Mouse (Mus musculus) left cerebral cortex, adult 18-20 months (tissue): ENCODE results near the gene Card14. TPM values are rescaled to one million over a fixed set of nuclear protein-coding genes. Genes with fewer than 3 reads are reported as not detected.
A peak's percentile ranks its signal among the peaks of the same experiment; 100 is the strongest.
"Not testable (repeated sequence)": the region's sequence is repeated elsewhere in the genome, so short reads cannot be mapped to it uniquely, and the experiment has no call there.

Source experiments
- DNase-seq, 2 experiments: peaks; one replicate each; pipeline ENCODE4 v3.0.0; 2021 to 2022; ENCODE audit warnings: low spot score in 2 of 2, mixed read lengths in 1 of 2
- long read RNA-seq, 2 experiments: library from polyadenylated mRNA; stranded (forward); transcript quantifications; one replicate each; pipeline ENCODE4 v2.0.0; 2021
- total RNA-seq, 2 experiments: library from RNA; stranded (reverse); gene quantifications; 2 replicates each; pipeline ENCODE4 v1.2.3; 2021

Card14 gene
- under 1 TPM; 0.12 to 0.28 TPM for total RNA-seq
- long read RNA-seq, experiment 1, result 0 reads
- long read RNA-seq, experiment 2, result 0 reads

DNA sequence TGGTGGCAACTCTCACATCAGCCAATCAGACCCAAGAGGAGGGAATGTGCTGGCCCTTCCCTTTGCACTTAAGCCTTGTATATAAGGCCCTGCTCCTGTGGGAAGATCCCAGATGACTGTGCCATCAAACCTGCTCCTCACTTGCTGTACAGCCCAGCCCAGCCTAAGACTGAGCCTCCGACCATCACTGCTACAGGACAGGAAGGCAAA is at the start of gene Card14:
Card14 (plus strand) TSS at position 111 of the 210 bp plus-strand sequence.
- no peak for DNase-seq

DNA sequence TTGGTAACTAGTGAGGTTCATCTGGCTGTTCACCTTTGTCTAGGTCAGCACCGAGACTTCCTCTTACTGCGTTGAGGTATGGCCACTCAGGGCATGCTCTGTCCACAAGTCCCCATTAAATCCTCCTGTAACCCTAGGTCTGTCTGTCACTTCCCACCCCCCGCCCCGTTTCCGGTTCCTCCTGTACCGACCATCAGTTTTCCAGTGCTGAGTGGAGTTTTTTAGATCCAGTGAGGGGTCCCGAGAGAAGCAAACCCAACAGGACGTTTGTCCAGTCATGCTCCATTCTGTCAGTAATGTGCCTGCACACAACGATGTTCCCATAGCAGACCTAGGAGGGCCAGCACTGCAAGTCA is 49.4 kb upstream of the Card14 start:
- no peak for DNase-seq

DNA sequence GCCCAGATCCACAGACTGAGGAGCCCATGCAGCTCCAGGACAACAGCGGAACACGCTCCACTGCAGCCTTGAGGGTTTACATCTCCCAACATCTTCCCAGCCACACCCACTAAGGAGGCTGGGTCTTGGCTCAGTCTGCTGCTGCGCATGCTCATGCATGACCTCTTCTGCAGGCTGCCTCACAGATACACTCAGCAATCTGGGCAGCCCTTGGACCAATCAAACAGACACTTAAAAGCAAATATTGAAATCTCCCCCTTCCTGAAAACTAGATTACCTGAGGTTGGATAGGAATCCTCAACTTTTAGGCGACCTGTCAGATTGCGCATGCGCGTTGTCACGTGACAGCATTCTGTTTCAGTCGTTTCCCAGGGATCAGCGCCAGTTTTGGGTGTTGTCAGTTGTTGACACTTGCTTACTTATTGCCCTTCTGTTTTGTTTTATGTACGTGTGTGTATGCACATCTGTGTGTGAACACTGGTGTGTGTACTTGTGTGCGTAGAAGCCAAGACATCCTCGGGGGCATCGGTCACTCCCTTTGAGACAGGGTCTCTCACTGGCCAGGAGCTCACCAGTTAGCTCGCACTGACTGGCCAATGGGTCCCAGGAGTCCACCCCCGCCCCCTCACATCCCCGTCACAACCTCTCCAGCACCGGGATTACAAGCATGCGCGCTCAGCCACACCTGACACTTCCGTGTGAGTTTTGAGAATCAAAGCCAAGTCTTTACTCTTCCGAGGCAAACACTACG is 48.8 kb upstream of the Card14 start:
- DNase-seq, result peak; percentile 41 to 49

DNA sequence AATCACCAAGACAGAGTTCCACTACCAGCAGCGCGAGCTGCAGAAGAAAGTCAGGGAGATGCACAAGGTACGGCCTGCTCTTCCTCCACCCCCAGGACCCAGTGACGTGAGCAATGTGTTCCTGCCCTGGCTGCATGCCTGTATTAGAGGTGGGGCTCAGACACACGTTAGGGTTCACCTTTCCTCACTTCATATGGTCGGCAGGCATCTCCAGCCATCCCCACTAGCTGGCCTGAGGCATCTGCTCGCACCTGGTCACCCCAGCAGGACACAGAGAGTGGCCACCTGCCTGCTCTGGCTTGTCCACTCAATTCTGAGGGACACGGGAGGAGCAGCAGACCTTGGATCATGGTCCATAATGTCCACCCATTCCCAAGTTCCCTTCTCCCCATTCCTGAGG is 47.6 kb upstream of the Card14 start:
- no peak for DNase-seq

DNA sequence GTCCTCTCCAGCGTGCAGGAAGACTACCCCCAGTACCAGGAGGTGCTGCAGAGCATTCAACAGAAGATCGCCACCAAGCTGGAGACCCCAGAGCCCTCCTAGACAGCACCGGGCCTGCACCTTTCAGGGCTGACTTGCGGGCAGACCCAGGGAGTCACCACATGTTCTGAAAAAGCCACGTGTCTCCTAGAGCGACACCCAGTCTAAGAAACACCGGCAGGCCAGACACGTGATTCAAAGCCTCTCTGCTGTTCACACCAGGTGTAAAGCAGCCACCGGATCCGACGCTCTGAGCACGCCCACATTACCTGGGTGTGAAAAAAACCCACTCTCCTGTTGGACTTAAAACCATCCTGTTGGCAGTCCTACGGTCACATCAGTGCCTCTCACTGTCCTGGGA is 43.2 kb upstream of the Card14 start:
- DNase-seq, result no peak

DNA sequence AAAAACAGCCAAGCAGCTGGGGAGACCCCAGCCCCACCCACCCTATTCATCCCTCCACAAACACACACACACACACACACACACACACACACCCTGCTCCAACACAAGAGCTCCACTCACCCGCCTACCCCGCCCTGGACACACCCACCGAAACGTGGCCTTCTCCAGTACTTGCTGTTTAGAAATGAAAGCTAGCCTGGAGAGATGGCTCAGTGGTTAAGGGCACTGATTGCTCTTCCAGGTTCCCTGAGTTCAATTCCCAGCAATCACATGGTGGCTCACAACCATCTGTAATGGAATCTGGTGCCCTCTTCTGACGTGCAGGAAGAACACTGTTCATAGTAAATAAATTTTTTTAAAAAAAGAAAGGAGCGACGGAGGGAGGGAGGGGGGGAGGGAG is 41.8 kb upstream of the Card14 start:
- DNase-seq, result no peak

DNA sequence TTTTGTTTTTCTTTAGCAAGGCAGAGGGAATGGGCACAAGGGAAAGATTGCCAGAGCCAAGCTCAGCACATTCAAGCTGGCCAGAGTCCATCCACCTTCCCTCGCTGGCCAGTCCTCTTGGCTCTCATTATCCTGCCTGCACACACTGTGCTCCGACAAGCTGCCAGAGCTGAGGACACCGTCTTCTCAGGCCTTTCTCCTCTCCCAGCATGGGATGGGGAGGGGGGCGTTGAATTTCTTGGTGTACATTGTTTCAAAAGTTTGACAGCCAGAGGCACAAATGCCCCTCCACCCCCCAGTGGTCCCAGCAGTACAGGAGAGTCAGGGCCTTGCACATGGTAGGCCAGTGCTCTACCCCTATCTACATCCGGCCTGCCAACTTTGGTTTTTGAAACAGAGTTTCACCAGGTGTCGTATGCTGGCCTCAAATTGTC is 40.3 kb upstream of the Card14 start:
- peak in 1 of 2 experiments; percentile 50 for DNase-seq

DNA sequence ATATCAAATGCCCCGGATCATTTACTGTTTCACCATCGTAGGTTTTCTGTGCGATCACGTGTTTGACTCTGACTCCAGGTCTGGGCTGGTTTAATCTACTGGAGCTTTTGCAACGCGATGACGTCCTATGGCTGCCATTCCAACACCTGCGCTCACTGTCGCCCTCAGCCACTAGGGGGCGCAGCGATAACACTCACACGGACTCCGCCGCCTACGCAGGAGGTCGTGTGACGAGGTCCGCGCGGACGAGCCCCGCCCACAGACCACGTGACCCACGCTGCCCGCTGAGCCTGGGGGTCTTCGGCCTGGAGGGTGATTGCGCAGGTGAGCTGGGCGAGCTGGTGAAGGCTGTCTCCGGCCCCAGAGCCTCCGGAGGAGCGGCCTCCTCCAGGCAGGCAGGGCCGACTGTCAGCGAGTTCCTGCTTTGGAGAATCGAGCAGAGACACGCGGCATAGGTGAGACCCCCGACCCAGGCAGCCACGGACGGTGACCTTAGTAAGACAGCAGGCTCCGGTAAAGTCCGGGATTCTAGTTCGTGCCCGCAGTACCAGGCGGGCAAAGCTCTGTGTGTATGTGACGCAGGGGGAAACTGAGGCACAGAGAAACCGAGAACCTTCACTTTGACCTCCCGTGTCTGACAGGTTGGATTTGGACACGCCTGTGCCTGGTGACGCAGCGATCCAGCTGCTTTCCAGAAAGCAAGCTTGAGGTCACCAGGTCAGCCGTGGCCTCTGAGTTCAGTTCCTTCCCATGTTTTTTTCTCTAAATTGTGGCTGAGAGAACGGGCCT is 39.6 kb upstream of the Card14 start, which contains the start of gene Gaa:
Gaa (plus strand) TSS at position 120 of the 789 bp plus-strand sequence.
- DNase-seq, result peak; percentile 95 to 97

DNA sequence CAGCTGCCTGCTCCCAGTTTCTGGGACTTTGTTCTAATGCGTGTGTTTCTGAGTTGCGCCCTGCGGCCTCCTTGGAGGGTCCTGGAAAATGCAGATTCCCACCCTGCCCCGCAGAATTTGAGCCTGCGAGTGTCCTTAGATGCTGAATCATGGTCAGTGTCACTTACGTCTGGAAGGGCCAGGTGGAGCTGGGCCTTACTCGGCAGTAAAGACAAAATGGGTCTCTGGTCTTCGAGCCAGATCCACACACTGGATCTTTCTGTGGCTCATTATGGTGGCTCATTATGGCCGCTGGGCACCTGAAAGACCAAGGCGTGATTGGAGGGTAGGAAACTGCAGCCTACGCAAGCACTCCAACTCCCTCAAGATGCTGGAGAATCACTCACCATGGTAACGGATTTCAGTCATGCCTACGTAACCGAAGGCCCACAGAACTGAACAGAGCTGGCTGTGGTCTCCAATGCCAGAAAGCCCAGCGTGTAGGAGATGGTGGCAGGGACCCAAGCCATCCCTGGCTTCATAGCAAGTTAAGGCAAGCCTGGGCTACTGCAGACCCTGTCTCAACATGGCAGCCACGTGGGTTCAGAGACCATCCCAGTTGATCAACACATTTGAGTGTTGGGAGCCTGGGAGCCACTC is 38.9 kb upstream of the Card14 start:
- DNase-seq, result peak; percentile 51 to 64

DNA sequence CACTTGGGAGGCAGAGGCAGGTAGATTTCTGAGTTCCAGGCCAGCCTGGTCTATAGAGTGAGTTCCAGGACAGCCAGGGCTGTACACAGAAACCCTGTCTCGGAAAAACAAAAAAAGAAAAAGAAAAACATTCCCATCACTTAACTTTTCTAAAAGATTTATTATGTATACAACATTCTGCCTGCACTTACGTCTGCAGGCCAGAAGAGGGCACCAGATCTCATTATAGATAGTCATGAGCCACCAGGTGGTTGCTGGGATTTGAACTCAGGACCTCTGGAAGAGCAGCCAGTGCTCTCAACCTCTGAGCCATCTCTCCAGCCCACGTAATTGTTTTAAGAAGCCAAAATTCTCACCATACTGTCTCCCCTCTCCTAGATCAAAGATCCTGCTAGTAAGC is 35.1 kb upstream of the Card14 start:
- not testable (repeated sequence) for DNase-seq

DNA sequence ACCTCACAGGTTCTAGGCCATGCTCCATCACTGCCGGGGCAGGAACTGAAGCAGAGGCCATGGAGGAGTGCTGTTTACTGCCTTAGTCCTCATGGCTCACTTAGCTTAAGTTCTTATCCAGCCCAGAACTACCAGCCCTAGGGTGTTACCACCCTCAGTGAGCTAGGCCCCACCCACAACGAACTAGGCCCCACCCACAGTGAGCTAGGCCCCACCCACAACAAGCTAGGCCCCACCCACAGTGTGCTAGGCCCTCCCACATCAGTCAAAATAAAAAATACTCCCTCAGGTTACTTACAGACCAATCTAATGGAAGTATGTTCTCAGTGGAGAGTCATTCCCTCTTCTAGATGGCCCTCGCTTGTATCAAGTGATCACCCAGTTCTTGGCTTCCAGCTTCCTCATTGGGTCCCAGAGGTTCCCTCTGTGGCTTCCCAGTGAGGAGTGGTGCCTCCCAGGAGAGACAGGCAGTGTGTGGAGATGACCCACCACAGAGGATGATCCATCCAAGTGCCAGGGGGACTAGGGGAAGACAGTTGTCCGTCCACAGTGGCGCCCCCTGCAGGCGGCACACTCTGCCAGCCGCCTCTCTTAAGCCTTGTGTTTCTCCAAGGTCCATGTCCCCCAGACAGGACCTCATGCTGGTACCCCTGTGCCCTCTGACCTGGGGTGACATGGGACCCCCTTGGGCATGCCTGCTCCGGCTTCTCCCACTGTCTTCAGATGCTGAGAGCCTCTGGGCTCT is 34.2 kb upstream of the Card14 start:
- DNase-seq, result no peak

DNA sequence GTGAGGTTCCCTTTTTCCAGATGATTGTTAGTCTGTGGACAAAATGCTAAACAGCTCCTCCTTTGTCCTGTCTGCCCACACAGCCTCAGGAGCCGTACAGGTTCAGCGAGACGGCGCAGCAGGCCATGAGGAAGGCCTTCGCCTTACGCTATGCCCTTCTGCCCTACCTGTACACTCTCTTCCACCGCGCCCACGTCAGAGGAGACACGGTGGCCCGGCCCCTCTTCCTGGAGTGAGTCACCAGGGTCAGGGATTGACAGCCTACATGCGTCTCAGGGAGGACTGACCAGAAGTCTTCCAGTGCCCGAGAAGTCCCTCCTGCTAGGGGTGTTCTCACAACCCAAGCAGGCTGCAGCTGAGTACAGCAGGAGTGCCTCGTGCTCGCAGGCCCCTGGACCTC is 26.5 kb upstream of the Card14 start:
- DNase-seq, result no peak

DNA sequence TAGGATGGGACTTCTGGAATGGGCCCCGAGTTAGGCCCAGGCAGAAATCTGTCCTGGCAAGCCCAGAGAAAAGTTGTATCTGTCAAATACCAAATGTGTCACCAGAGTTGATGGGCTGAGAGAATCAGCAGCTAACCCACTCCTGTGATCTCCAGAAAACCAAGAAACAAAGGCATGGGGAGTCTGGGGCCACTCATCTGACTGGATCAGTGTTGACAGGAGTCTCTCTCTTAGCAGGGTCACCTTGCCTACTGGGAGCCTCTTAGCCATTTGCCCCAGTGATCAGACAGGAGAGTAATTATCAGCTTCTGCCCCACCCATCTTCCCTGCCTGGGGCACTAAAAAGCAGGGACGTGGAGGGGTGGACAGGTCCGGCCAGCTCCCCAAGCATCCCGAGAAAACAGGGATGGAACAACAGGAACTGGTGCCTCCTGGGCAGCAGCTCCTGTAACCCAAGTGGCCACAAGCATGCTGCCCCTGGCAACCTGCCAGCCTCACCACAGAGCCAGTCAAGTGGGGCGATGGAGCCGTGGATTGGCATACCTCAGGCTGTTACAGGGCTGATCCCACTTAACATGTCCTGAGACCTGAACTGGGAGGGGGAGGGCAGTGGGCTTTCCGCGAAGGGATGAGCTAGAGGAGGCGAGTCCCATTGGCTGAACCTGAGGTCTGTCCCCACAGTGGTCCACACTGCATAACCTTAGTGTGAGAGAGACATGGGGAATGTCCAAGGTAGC is 21.6 kb upstream of the Card14 start:
- peak in 1 of 2 experiments; percentile 14 for DNase-seq

DNA sequence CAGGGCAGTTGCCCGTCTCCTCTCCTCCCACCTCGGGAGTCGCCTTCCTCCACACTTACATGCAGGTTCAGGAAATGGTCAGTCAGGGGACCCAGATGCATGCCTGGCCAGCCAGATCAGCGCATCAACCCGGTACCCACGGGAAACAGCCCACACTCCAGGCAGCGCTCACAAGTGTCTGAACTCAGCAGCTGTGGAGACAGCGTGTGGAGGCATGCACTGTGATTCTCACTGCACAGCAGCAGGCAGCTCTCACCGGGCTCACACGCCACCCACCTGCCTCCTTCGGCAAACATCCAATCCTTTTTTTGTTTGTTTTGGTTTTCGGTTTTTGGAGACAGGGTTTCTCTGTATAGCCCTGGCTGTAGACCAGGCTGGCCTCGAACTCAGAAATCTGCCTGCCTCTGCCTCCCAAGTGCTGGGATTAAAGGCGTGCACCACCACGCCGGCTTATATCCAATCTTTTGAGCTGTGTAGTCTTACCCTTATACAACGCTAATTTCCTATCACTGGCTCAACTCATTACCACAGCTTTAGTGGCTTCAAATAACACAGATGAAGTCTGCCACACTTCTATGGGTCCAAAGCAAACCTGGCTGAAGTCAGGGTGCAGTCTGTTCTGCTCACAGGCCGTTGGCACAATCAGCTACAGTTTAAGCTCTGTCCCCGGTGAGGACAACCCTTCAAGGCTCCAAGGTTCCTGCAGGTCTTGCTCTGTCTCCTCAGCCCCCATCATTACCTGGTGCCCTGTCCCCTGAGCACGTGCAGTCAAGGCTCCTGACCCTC is 20.2 kb upstream of the Card14 start:
- peak; percentile 11 to 31 for DNase-seq

DNA sequence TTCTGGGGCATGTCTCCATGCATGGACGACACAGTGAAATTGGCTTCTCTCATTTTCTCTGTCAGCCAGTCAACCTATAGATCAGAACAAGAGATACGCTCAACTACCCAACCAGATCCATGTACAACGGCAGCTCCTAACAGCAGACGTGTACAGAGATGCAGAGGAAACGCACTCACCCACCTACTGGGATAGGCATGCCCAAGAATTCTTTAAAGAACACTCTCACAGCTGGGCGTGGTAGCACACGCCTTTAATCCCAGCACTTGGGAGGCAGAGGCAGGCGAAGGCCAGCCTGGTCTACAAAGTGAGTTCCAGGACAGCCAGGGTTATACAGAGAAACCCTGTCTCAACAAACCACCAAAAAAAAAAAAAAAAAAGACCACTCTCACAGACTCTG is 14.7 kb upstream of the Card14 start:
- DNase-seq, result not testable (repeated sequence)

DNA sequence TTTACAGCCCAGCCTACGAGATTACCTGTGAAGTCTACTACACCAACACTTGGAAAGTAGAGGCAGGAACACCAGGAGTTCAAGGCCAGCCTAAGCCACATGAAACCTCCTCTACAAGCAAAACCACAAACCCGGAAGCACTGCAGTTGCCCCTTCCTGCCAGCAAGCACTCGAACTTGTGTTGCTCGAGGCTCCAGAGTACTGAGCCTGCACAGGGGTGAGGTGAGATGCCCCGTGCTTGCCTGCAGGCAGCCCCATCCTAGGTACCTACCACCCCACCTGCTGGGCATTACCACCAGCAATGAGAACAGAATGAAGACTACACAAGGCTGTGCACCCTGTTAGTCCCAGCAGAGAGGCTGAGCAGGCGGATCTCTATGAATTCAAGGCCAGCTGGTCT is 9.6 kb upstream of the Card14 start:
- no peak for DNase-seq

DNA sequence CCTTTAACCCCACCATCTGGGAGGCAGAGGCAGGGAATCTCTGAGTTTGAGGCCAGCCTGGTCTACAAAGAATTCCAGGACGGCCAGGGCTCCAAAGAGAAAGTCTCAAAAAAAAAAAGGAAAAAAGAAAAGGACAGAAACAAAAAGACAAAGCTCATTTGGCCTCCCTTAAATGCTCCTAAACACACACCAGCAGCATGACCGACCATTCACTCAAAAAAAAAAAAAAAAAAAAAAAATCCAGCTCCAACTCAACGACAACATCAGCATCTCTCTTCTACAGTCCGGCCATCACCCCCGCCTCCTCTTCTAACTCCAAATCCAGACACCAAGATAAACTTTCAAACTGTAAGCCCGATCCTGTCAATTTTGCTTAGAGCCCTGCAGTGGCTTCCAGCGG is 8.7 kb upstream of the Card14 start:
- no peak for DNase-seq

DNA sequence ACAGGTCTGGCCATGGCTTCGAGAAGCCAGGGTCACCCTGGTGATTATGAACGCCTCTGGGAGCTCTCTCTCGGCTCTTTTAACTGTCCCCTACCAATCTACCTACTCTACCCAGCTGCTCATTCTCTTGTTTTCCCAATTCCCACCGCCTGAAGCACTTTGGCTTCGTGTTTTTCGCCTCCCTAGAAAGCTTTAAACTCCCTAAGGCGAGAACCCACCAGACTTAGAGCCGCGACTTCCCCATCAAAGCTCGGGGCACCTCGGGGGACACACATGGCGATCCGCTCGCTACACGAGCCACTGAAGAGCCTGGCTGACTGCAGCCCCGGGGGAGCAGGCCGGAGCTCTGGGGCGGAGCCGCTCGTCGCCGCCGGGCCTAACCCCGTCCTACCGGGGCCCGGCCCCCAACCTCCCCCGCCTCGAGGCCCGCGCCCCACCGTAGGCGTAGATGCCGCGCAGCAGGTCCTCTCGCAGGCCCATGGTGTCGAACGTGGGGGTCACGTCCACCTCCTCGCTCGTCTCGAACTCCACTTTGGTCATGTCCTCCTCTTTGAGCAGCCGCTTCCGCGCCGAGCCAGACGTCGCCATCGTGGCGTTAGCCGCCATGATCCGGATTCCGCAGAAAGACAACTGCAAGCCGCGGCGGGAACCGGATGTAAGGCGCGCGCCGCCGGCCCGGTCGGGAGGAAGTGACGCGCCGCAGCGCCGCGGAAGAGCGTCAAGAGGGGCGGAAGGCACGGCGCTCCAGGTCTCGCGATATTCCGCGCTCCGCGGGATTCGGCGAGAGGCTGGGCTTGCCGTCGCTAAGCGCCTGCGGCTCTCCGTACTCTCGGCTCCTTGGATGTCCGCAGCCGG is 8.0 kb upstream of the Card14 start, which contains the start of gene Eif4a3:
Eif4a3 (minus strand) TSS at position 699 of the 855 bp plus-strand sequence.
- DNase-seq, result peak; percentile 96 to 97
